Mouse (Mus musculus) gastrocnemius, postnatal 4 days (tissue): ENCODE data around the gene Gjd3. TPM values are rescaled to one million over a fixed set of nuclear protein-coding genes. Genes with fewer than 3 reads are reported as not detected.
"Not testable (repeated sequence)": the region's sequence is repeated elsewhere in the genome, so short reads cannot be mapped to it uniquely, and the experiment has no call there.

ENCODE experiments used
- DNase-seq, 2 experiments: peaks; one replicate each; pipeline ENCODE4 v3.0.0; 2021 to 2022; ENCODE audit warnings: low spot score in 2 of 2, mixed read lengths in 2 of 2
- total RNA-seq, 2 experiments: library from RNA; stranded (reverse); gene quantifications; 2 replicates each; pipeline ENCODE4 v1.2.3; 2021

Gjd3 gene
- total RNA-seq, 2 experiments from 2014 or later = 0.69 TPM; not detected in 1

- DNase-seq = no peak
Measured at GRCm38 (mm10) chr11:98934367-98934766, 48.4 kb downstream of the Gjd3 start.

DNA sequence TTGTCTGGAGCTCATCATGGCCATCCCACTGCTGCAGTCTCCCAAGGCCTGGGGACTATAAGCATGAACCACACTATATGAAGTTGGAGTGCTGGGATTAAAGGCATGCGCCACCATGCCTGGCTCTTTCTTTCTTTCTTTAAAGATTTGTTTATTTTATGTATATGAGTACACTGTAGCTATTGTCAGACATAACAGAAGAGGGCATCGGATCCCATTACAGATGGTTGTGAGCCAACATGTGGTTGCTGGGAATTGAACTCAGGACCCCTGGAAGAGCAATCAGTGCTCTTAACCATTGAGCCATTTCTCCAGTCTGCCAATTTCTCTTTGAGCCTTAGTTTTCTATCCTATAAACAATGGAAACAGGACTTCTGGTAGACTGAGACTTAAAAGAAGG is 49.0 kb downstream of the Gjd3 start:
- not testable (repeated sequence) for DNase-seq

DNA sequence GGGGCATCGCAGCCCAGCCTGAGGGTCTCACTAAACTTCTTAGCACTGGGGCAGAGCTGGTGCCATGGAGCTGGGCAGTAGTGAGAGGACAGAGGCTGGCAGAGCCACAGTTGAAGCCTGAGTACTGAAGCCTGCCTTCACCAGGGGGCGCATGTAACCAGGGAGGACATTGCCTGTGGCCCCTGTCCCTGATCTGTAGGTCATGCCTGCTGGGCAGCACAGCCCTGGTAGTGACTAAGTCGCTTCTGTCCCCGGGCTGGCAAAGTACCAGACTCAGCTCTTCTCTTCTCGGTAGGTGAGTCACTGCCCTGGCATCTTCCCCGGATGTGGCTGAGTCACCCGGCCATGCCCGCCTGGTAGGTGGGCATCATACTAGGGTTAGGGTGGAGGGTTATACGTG is 49.7 kb downstream of the Gjd3 start:
- peak; percentile 49 to 79 for DNase-seq

DNA sequence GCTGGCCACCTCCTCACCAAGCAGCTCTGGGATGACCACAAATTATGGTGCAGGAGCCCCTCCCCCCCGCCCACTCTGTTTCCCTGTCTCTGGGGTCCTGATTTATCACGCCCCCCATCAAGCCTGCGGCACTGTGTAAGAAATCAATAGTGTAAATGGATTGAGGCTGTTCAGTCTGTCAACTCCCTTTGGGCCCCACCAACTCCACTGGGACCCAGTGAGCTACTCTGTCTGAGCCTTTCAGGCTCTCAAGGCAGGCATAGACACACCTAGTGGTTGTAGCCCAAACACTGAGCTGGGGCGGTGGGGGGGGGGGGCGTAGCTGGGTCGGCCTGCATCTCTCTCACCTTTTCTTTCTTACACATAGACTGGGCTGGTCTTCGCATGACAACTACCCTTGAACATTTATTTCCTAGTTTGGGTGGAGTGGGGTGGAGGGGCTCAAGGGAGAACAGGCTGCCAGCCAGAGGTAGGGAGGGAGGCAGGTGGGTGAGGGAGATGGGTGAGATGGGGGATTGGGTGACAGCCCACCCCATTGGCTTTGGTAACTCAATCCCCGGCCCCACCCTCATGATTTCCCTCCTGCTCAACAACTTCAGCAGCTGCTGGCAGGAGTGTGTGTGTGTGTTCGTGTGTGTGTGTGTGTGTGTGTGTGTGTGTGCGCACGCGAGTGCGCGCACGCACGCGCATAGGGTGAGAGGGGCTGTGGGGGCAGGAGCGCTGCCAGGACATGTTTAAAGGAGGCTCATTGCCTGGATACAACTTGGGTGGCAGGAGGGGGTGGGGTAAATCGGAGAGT is 50.3 kb downstream of the Gjd3 start:
- peak in 1 of 2 experiments; percentile 69 for DNase-seq

Other genes with a start within 250 kb of the Gjd3 start
- 100 to 1,000 TPM; 225 TPM for gene Thra, start 242.4 kb downstream of the Gjd3 start, total RNA-seq
- 10 to 100 TPM; 26.7 to 34.2 TPM for gene Nr1d1, start 207.7 kb downstream of the Gjd3 start, total RNA-seq
- 10 to 100 TPM; 79.3 to 83.9 TPM for gene Msl1, start 187.5 kb downstream of the Gjd3 start, total RNA-seq
- gene Casc3, start 178.1 kb downstream of the Gjd3 start, total RNA-seq = 10 to 100 TPM; 28.3 to 31.6 TPM
- 1 to 10 TPM; 3.4 to 4.3 TPM for gene Rapgefl1, start 146.2 kb downstream of the Gjd3 start, total RNA-seq
- gene Wipf2, start 119.4 kb downstream of the Gjd3 start, total RNA-seq = 10 to 100 TPM in 1 of 2 experiments, 1 to 10 TPM in 1; 8.3 to 11.0 TPM
- 1 to 10 TPM; 6.8 to 7.5 TPM for gene Cdc6, start 75.2 kb downstream of the Gjd3 start, total RNA-seq
- 10 to 100 TPM; 44.6 to 45.9 TPM for gene Rara, start 55.2 kb downstream of the Gjd3 start, total RNA-seq
- 10 to 100 TPM; 86.4 to 96.2 TPM for gene Top2a, start 41.2 kb upstream of the Gjd3 start, total RNA-seq
- gene Igfbp4, start 58.2 kb upstream of the Gjd3 start, total RNA-seq = 100 to 1,000 TPM; 317 to 355 TPM
- gene Tns4, start 106.3 kb upstream of the Gjd3 start, total RNA-seq = under 1 TPM in 1 of 2 experiments, not detected in 1; 0.13 TPM
- gene Ccr7, start 172.1 kb upstream of the Gjd3 start, total RNA-seq = under 1 TPM; 0.12 to 0.18 TPM
- gene Smarce1, start 248.0 kb upstream of the Gjd3 start, total RNA-seq = 10 to 100 TPM; 92.4 to 98.6 TPM